Mouse (Mus musculus) stomach, embryonic 14.5 days (tissue): ENCODE results near the gene Efcc1. TPM values are rescaled to one million over a fixed set of nuclear protein-coding genes. Genes with fewer than 3 reads are reported as not detected.
A peak's percentile ranks its signal among the peaks of the same experiment; 100 is the strongest.

Experiments used
- ATAC-seq: fragments of 200-750 bp; cut with Nextera tagmentation; 2 replicates; pipeline ENCODE4 v1.8.0; 2017; ENCODE audit warnings: low read depth, moderate TSS enrichment; ENCODE audit not compliant: insufficient number of reproducible peaks, insufficient read depth, low FRiP score
- H3K27ac ChIP-seq: fragments of 300-500 bp; sonication (generic); 2 replicates; pipeline ENCODE4 v1.5.1; 2014; ENCODE audit warnings: mild to moderate bottlenecking, low read length, moderate library complexity, mixed read lengths
- H3K27me3 ChIP-seq: fragments of 300-500 bp; sonication (generic); 2 replicates; pipeline ENCODE4 v1.6.1; 2014; ENCODE audit warnings: low read length, control low read depth, mixed read lengths; ENCODE audit not compliant: control insufficient read depth, insufficient read depth
- H3K36me3 ChIP-seq: fragments of 300-500 bp; sonication (generic); 2 replicates; pipeline ENCODE4 v1.6.1; 2014; ENCODE audit warnings: mild to moderate bottlenecking, control low read depth, low read length, moderate library complexity, mixed read lengths; ENCODE audit not compliant: control insufficient read depth, insufficient read depth
- H3K4me1 ChIP-seq: fragments of 300-500 bp; sonication (generic); 2 replicates; pipeline ENCODE4 v1.6.1; 2014; ENCODE audit warnings: low read length, control low read depth, mixed read lengths; ENCODE audit not compliant: control insufficient read depth, insufficient read depth
- H3K4me2 ChIP-seq: fragments of 300-500 bp; sonication (generic); replicated peaks from 2 replicates; pipeline ENCODE4 v1.6.1; 2014; ENCODE audit warnings: low read depth, low read length, control low read depth
- H3K4me3 ChIP-seq: fragments of 300-500 bp; sonication (generic); 2 replicates; pipeline ENCODE4 v1.5.1; 2014; ENCODE audit warnings: low read depth, low read length, control low read depth
- H3K9ac ChIP-seq: fragments of 300-500 bp; sonication (generic); replicated peaks from 2 replicates; pipeline ENCODE4 v1.6.1; 2014; ENCODE audit warnings: low read depth, mild to moderate bottlenecking, control low read depth, low read length, moderate library complexity, mixed read lengths
- H3K9me3 ChIP-seq: fragments of 300-500 bp; sonication (generic); 2 replicates; pipeline ENCODE4 v1.6.1; 2016; ENCODE audit warnings: low read depth, low read length, control low read depth; ENCODE audit not compliant: control insufficient read depth
- WGBS: fragments of 180-500 bp; shearing (Covaris S2); extraction: QIAGEN DNeasy Blood & Tissue Kit; methylation state at CpG from one replicate; pipeline ENCODE4 v1.1.7; 2014; 5-methylcytosine and 5-hydroxymethylcytosine counted together
- polyA plus RNA-seq: library from polyadenylated mRNA; unstranded; fragments of >200 nt; fragmentation: Nextera tagmentation; extraction: Ambion mirVana; gene quantifications from 2 replicates; pipeline ENCODE4 v1.2.1, GENCODE M21; 2014

The Efcc1 gene
- polyA plus RNA-seq, 1 experiment from 2014 or later = 2.2 TPM

GRCm38 (mm10) chr6:87728102-87728501, 2.6 kb upstream of the Efcc1 start:
- H3K27ac ChIP-seq = no peak overlapping the region
- H3K4me2 ChIP-seq = no peak overlapping the region
- H3K36me3 ChIP-seq = no peaks in the 10 kb centered on the region
- ATAC-seq = no peak
- WGBS = 58% methylated on average over 3 of the region's 3 CpGs
- peaks cover 27% of the 10 kb centered on the region for H3K27me3 ChIP-seq
- H3K4me1 ChIP-seq = peaks cover 12% of the 10 kb centered on the region; the same call in 1 of the 2 replicates
- H3K9ac ChIP-seq = no peak overlapping the region
- no peaks in the 10 kb centered on the region for H3K9me3 ChIP-seq
- H3K4me3 ChIP-seq = no peak overlapping the region

GRCm38 (mm10) chr6:87730141-87730540, 528 bp upstream of the Efcc1 start:
- H3K36me3 ChIP-seq = no peaks in the 10 kb centered on the region
- peak overlapping the region; percentile 61 for H3K4me3 ChIP-seq
- peaks cover 19% of the 10 kb centered on the region; the same call in 1 of the 2 replicates for H3K4me1 ChIP-seq
- peak overlapping the region; percentile 98 for H3K4me2 ChIP-seq
- H3K27ac ChIP-seq = no peak overlapping the region
- H3K9me3 ChIP-seq = no peaks in the 10 kb centered on the region
- H3K27me3 ChIP-seq = peaks cover 27% of the 10 kb centered on the region
- H3K9ac ChIP-seq = no peak overlapping the region
- 18% methylated on average over 13 of the region's 13 CpGs for WGBS
- ATAC-seq = no peak

DNA sequence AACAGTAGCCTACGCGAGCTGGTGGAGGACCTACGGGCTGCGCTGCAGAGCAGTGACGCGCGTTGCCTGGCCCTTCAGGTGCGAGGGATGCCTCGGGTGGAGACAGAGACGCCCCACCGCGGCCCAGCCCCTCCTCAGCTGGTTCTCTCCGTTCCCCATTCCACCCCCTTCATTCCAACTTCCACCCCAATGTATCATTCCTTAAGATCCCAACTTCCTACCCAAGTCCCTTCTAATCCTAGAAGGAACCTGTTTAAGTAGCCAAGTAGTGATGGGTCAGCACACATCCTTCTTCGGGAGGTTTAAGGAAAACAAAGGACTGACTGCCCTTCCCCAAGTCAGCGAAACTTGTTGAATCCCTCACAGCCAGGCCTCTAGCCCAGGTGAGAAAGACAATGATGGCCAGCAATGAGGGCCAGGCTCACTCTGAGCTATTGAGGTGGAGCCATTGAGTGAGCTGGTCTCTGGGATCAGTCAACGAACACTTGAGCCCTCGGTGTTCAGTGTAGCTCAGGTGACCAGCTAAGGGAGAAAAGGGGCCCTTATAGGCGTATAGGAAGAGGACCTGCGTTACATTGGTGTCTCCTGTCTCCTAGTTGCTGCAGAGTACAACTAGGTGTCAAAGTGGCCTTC, 910 bp downstream of the Efcc1 start:
- peaks cover 19% of the 10 kb centered on the region; the same call in 1 of the 2 replicates for H3K4me1 ChIP-seq
- peak overlapping the region; percentile 22; the same call in 1 of the 2 replicates for H3K9ac ChIP-seq
- peak overlapping the region; percentile 61 for H3K4me3 ChIP-seq
- peaks cover 27% of the 10 kb centered on the region for H3K27me3 ChIP-seq
- WGBS = 3% methylated on average over 19 of the region's 19 CpGs
- ATAC-seq = no peak
- peak overlapping the region; percentile 98 for H3K4me2 ChIP-seq
- no peaks in the 10 kb centered on the region for H3K36me3 ChIP-seq
- H3K9me3 ChIP-seq = no peaks in the 10 kb centered on the region
- no peak overlapping the region for H3K27ac ChIP-seq

- H3K9ac ChIP-seq = no peak overlapping the region
- no peaks in the 10 kb centered on the region for H3K9me3 ChIP-seq
- no peak overlapping the region for H3K27ac ChIP-seq
- H3K4me1 ChIP-seq = peaks cover 19% of the 10 kb centered on the region; the same call in 1 of the 2 replicates
- no peak for ATAC-seq
- H3K4me3 ChIP-seq = peak overlapping the region; percentile 61
- H3K27me3 ChIP-seq = peaks cover 27% of the 10 kb centered on the region
- H3K4me2 ChIP-seq = peak overlapping the region; percentile 98
- no peaks in the 10 kb centered on the region for H3K36me3 ChIP-seq
- WGBS = 4% methylated on average over 48 of the region's 53 CpGs
These were observed 1.7 kb downstream of the Efcc1 start for GRCm38 (mm10) chr6:87732151-87733011.

DNA sequence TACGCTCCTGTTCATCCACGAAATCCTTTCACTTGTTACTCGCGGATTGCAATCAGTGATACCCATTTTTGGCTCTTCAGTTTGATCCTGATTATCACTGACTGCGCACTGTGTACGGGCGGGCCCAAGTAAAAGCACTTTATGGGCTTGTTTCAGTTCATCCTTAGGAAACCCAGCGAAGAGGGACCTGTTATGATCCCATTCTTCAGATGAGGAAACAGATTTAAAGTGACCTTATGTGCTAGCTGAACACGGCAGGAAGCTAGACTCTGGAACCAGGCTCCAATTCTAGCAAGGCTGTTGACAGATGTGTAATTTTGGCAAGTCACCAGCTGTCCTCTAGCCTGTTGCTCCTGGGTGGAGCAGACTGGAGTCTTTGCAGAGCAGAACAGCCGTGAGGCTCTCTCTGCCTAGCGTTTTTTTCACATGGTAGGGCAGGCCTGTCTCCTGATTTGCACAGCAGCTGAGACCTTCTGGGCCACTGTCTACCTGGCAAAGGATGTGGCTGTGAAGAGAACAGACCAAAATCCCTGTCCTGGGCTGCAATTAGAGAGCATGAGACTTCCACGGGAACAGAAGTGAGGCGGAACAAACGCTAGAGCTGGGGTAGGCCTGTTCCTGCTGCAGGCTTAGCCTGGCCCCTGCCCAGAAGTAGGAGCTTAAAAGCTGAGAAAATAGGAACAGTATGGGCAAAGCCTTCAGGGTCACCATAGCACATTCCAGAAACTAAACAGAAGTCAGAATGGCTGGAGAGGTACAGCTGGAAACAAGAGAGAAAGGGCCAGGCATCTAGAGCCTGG, 2.7 kb downstream of the Efcc1 start:
- Histone ChIP-seq H3K4me3 (peak overlapping the region; percentile 61; the same call in 1 of the 2 replicates), H3K4me1 (peaks cover 19% of the 10 kb centered on the region; the same call in 1 of the 2 replicates), H3K9me3 (no peaks in the 10 kb centered on the region), H3K9ac (no peak overlapping the region), H3K36me3 (no peaks in the 10 kb centered on the region), H3K27ac (peak overlapping the region; percentile 56; the same call in 1 of the 2 replicates), H3K4me2 (peak overlapping the region; percentile 98; the same call in 1 of the 2 replicates), H3K27me3 (peaks cover 27% of the 10 kb centered on the region)
- no peak for ATAC-seq
- WGBS = 35% methylated on average over 14 of the region's 14 CpGs

DNA sequence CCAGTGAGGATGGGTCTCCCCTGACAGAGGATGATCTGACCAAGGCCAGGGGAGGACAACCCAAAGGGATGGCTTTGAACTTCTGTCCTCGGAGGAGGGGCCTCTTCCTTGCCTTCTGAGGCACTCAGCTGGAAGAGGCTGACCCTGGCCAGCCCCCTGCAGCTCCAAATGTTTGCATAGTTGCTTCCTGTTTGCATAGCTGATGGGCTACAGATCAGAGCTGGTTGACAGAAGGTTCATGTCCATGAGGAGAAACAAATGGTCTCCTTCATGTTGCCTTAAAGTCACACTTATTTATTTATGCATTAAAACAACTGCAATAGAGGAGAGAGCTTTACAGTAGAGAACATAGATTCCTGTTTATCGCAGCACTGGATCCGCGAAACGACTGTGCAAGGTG, 3.5 kb downstream of the Efcc1 start:
- Histone ChIP-seq H3K4me2 (no peak overlapping the region), H3K27me3 (peaks cover 25% of the 10 kb centered on the region)
- WGBS = 32% methylated on average over 5 of the region's 5 CpGs

DNA sequence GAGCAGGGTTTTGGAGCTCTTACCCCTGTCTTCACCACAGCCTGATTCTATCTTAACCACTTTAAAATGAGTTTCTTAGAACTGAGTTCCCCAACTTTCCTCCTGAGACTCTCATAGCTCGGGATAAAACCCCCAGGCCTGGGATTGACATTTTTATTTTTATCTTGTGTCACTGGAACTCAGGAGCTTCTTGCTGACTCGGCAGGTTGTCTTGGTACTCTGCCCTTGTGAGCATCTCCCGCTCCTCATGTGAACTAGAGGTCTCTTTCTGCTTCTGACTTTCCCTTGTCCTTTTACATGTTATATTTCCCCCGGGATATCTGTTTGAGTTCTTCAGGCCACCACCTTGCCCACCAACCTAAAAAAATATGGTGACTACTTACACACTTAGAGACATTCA, 6.3 kb downstream of the Efcc1 start:
- WGBS = 80% methylated on average over 4 of the region's 4 CpGs
- Histone ChIP-seq H3K4me2 (no peak overlapping the region), H3K36me3 (no peaks in the 10 kb centered on the region), H3K4me1 (peaks cover 16% of the 10 kb centered on the region; the same call in 1 of the 2 replicates), H3K27ac (no peak overlapping the region), H3K27me3 (peaks cover 7% of the 10 kb centered on the region), H3K9me3 (no peaks in the 10 kb centered on the region), H3K9ac (no peak overlapping the region), H3K4me3 (no peak overlapping the region)
- ATAC-seq = no peak

More for the DNA sequence above, 3.5 kb downstream of the Efcc1 start:
- Histone ChIP-seq H3K27ac (no peak overlapping the region; the same call in 1 of the 2 replicates), H3K4me1 (peaks cover 19% of the 10 kb centered on the region; the same call in 1 of the 2 replicates), H3K36me3 (no peaks in the 10 kb centered on the region), H3K9me3 (no peaks in the 10 kb centered on the region), H3K4me3 (no peak overlapping the region), H3K9ac (no peak overlapping the region)
- peak; percentile 66; the same call in 1 of the 2 replicates for ATAC-seq
